Mouse (Mus musculus) neural tube, embryonic 13.5 days (tissue): ENCODE results near the gene Bivm. TPM values are rescaled to one million over a fixed set of nuclear protein-coding genes. Genes with fewer than 3 reads are reported as not detected.

Source experiments
- polyA plus RNA-seq: library from polyadenylated mRNA; unstranded; fragments of >200 nt; fragmentation: Nextera tagmentation; extraction: Ambion mirVana; gene quantifications from 2 replicates; pipeline ENCODE4 v1.2.1, GENCODE M21; 2015

Bivm gene
- polyA plus RNA-seq, 1 experiment from 2014 or later, result 32.3 TPM

Other genes starting within 250 kb of the Bivm start
- gene Tpp2, start 185.3 kb upstream of the Bivm start, polyA plus RNA-seq, result 69.2 and 70.2 TPM in 2 replicates
- gene Mettl21c, start 98.9 kb upstream of the Bivm start, polyA plus RNA-seq, result 1.0 and 1.1 TPM in 2 replicates
- gene Gm8251, start 57.0 kb upstream of the Bivm start, polyA plus RNA-seq, result 0.06 TPM in 1 of 2 replicates, not detected in the other
- 49.1 and 54.1 TPM in 2 replicates for gene Tex30, start 16.5 kb upstream of the Bivm start, polyA plus RNA-seq
- gene Kdelc1, start 149 bp upstream of the Bivm start, polyA plus RNA-seq, result 30.0 and 35.2 TPM in 2 replicates
- 33.1 and 33.6 TPM in 2 replicates for gene Ercc5, start 28.8 kb downstream of the Bivm start, polyA plus RNA-seq
- gene Mettl21e, start 100.0 kb downstream of the Bivm start, polyA plus RNA-seq, result not detected in 2 replicates